Mouse (Mus musculus): Measurements from ENCODE around the gene Cnn3. TPM values are rescaled to one million over a fixed set of nuclear protein-coding genes. Genes with fewer than 3 reads are reported as not detected.

Gene Cnn3
- total and polyA plus RNA-seq, 3 experiments: 37.8 to 45.4 (median 40.2) TPM

DNA sequence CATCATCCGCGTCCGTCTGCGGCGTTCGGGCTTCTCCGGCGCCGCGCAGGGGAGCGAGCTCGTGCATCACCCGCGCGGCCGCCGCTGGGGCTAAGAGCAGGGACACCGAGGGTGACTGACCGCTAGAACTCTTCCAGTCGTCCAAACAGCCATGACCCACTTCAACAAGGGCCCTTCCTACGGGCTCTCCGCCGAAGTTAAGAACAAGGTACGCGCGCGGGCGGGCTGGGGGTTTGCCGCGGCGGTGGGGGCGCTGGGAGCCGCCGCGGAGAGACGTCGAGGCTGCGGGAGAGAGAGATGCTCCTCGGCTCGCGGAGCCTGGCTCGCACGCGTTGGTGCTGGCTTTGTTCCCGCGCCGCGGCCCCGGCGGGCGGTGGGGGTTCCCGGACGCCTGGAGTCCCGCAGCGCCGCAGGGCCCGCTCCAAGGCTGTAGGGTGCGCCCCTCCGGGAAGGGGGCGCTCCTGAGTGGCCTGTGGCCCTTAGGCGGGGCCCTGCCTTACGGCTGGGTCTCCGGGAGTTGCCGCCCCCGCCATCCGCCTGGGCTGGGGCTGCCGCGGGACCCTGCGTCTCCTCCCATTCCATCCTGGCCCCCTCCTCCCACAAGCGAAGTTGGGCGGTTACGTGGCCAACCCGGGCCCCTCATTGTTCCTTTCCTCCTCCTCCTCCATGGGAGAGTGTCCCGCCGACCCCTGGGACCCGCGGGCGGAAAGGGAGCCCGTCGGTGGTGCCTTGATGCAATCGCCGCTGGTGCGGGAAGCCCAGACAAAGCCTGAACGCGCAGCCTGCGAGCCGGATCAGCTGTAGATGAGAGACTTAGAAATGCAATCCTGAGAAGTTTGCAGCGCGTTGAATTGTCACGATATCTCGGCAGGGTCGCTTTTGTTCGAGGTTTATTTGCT, 573 bp downstream of the Cnn3 start:
- peak overlapping the region; percentile 98 for H3K27ac ChIP-seq

DNA sequence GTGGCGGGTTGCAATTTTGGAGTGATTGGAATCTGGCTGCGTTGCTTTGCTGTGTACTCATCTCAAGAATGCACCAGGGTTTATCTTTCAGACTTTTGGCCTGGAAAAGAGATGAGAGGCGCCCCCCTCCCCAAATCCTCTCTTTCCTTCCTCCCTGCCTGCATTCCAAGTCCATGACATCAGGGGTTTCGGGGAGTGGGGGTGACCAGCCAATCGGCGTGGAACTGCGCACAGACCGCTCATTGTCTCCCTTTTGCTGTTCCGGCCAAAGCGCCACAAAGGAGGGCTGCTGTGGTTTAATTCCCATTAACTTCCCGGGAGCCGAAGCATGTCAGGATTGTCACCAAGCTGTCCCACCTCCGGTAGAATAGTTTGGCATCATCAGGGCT, 1.2 kb downstream of the Cnn3 start:
- intact Hi-C loops (cut with DNase I): loop anchor here (2.0 to 5.0 kb wide), 3 partner anchors 13 to 120 kb away; no protein-coding TSS in a partner anchor
- H3K9ac ChIP-seq (ENCODE audit: low read depth, low read length): peak overlapping the region; percentile 99
- H3K79me2 ChIP-seq (replicated peaks; ENCODE audit: control insufficient read depth, insufficient read depth, low read length): peaks cover 2% of the 10 kb centered on the region; the same call in 1 of the 2 replicates
- no peaks in the 10 kb centered on the region for H3K27me3 ChIP-seq (ENCODE audit: control insufficient read depth, insufficient read depth, low read length)
- peaks cover 3% of the 10 kb centered on the region; the same call in 1 of the 2 replicates for H3K36me3 ChIP-seq (ENCODE audit: control insufficient read depth, insufficient read depth, low read length)
- peak overlapping the region; percentile 87 for H3K4me3 ChIP-seq
- peak; percentile 76 to 79 for DNase-seq
- peaks cover 2% of the 10 kb centered on the region for H3K4me1 ChIP-seq (ENCODE audit: control insufficient read depth, insufficient read depth, low read length)
- peak; percentile 57; the same call in 1 of the 2 replicates for TF ChIP-seq POLR2A (IDR thresholded peaks at IDR 0.05; ENCODE audit: insufficient read depth, low read depth, low read length)
- no peak for TF ChIP-seq CTCF (IDR thresholded peaks at IDR 0.05)
- H3K27ac ChIP-seq: peak overlapping the region; percentile 98
- WGBS: 3% methylated on average over 13 of the region's 13 CpGs

More for the DNA sequence above, 573 bp downstream of the Cnn3 start:
- Histone ChIP-seq H3K79me2 (replicated peaks; ENCODE audit: control insufficient read depth, insufficient read depth, low read length) (no peaks in the 10 kb centered on the region; the same call in 1 of the 2 replicates), H3K4me1 (ENCODE audit: control insufficient read depth, insufficient read depth, low read length) (peaks cover 2% of the 10 kb centered on the region), H3K9ac (ENCODE audit: low read depth, low read length) (peak overlapping the region; percentile 99), H3K27me3 (ENCODE audit: control insufficient read depth, insufficient read depth, low read length) (no peaks in the 10 kb centered on the region), H3K36me3 (ENCODE audit: control insufficient read depth, insufficient read depth, low read length) (peaks cover 3% of the 10 kb centered on the region; the same call in 1 of the 2 replicates), H3K4me3 (peak overlapping the region; percentile 87)
- DNase-seq: peak; percentile 89 to 90
- intact Hi-C loops (cut with DNase I): loop anchor here (2.0 to 5.0 kb wide), 3 partner anchors 14 to 120 kb away; no protein-coding TSS in a partner anchor
- WGBS: 1% methylated on average over 90 of the region's 93 CpGs
- TF ChIP-seq POLR2A (IDR thresholded peaks at IDR 0.05; ENCODE audit: insufficient read depth, low read depth, low read length) (no peak; the same call in 1 of the 2 replicates), CTCF (IDR thresholded peaks at IDR 0.05) (peak; percentile 89), EP300 (IDR thresholded peaks at IDR 0.05; ENCODE audit: insufficient read depth, low read depth, low read length) (0 out of 2 replicates have a peak, but pooled peaks have one; percentile 48)

DNA sequence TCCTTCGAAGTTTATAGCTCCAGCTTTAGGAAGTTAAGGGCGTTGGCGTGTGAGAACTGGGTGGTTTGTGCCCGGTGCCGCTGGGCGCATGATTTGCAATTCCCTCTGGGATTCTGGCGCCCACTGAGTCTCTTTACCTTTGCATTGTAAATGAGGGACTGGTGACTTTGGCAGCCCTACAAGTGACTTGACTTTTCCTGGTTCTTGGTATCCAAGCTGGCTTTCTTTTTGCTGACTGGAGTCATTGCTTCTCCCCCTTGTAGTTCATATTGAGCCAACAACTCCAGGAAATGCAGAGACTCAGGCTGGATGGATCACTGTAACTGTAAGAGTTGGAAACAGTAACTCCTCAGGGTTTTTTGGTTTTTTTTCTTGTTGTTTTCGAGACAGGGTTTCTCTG, 1.9 kb downstream of the Cnn3 start:
- Histone ChIP-seq H3K4me1 (ENCODE audit: control insufficient read depth, insufficient read depth, low read length) (peaks cover 2% of the 10 kb centered on the region), H3K4me3 (peak overlapping the region; percentile 87), H3K27me3 (ENCODE audit: control insufficient read depth, insufficient read depth, low read length) (no peaks in the 10 kb centered on the region), H3K27ac (peak overlapping the region; percentile 98), H3K9ac (ENCODE audit: low read depth, low read length) (peak overlapping the region; percentile 50), H3K36me3 (ENCODE audit: control insufficient read depth, insufficient read depth, low read length) (peaks cover 3% of the 10 kb centered on the region; the same call in 1 of the 2 replicates), H3K79me2 (replicated peaks; ENCODE audit: control insufficient read depth, insufficient read depth, low read length) (peaks cover 3% of the 10 kb centered on the region; the same call in 1 of the 2 replicates)
- 24% methylated on average over 8 of the region's 8 CpGs for WGBS
- peak; percentile 38 to 41 for DNase-seq
- TF ChIP-seq POLR2A (IDR thresholded peaks at IDR 0.05; ENCODE audit: insufficient read depth, low read depth, low read length): no peak
- TF ChIP-seq EP300 (IDR thresholded peaks at IDR 0.05; ENCODE audit: insufficient read depth, low read depth, low read length): no peak
- TF ChIP-seq CTCF (IDR thresholded peaks at IDR 0.05): no peak
- intact Hi-C loops (cut with DNase I): loop anchor here (5.0 kb wide), 1 partner anchor 121 kb away; no protein-coding TSS in a partner anchor

DNA sequence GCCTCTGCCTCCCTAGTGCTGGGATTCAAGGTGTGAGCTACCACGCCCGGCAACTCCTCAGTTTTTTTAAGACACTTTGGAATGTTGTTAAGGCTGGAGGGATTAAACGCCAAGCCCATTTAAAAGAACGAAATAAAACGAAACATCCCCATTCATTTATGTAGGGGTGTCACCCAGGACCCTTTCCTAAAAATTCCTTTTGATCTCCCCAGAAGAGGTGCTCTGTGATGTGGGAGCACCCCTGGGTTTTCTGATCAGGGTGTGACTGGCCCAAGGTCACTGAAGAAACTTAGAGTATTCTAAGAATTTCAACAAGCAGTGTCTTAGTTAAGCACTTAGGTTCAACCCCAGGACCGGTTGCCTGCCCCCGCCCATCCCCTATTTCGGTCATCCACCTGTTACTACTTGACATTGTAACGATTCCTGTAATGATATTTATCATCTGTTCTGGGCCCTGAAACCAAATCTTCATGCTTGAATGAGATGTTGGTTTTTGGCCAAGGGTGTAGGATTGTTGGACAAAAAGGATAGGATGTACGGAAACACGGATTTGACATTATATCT, 2.5 kb downstream of the Cnn3 start:
- H3K36me3 ChIP-seq (ENCODE audit: control insufficient read depth, insufficient read depth, low read length): peaks cover 3% of the 10 kb centered on the region; the same call in 1 of the 2 replicates
- no peak overlapping the region for H3K9ac ChIP-seq (ENCODE audit: low read depth, low read length)
- peak overlapping the region; percentile 98 for H3K27ac ChIP-seq
- H3K27me3 ChIP-seq (ENCODE audit: control insufficient read depth, insufficient read depth, low read length): no peaks in the 10 kb centered on the region
- intact Hi-C loops (cut with DNase I): loop anchor here (5.0 kb wide), 1 partner anchor 121 kb away; no protein-coding TSS in a partner anchor
- H3K4me1 ChIP-seq (ENCODE audit: control insufficient read depth, insufficient read depth, low read length): peaks cover 3% of the 10 kb centered on the region
- peaks cover 3% of the 10 kb centered on the region; the same call in 1 of the 2 replicates for H3K79me2 ChIP-seq (replicated peaks; ENCODE audit: control insufficient read depth, insufficient read depth, low read length)
- peak overlapping the region; percentile 87; the same call in 1 of the 2 replicates for H3K4me3 ChIP-seq
- TF ChIP-seq CTCF (IDR thresholded peaks at IDR 0.05) (no peak), EP300 (IDR thresholded peaks at IDR 0.05; ENCODE audit: insufficient read depth, low read depth, low read length) (no peak), POLR2A (IDR thresholded peaks at IDR 0.05; ENCODE audit: insufficient read depth, low read depth, low read length) (no peak)
- DNase-seq: no peak
- 51% methylated on average over 11 of the region's 11 CpGs for WGBS

DNA sequence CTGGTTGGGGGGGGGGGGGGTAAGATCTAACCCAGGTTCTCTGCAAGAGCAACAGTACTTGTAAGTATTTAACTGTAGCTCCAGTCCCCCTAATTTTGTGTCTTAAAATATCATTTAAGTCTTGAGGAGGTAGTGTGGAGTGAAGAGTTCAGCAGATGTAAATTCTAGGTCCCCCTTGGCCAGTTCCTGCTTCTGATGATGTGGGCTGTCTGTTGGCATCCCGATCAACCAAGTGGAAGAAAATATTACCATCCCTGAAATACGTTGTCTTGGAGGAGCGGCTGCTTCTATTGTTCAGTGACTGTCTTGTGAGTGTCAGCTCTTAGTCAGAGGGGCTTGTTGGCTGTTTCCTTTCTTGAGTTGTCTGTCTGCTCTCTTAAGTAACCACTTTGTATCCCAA, 3.2 kb downstream of the Cnn3 start:
- WGBS: 33% methylated on average over 3 of the region's 3 CpGs
- H3K4me1 ChIP-seq (ENCODE audit: control insufficient read depth, insufficient read depth, low read length): peaks cover 8% of the 10 kb centered on the region
- intact Hi-C loops (cut with DNase I): loop anchor here (5.0 kb wide), 1 partner anchor 122 kb away; no protein-coding TSS in a partner anchor
- TF ChIP-seq POLR2A (IDR thresholded peaks at IDR 0.05; ENCODE audit: insufficient read depth, low read depth, low read length) (no peak), CTCF (IDR thresholded peaks at IDR 0.05) (no peak), EP300 (IDR thresholded peaks at IDR 0.05; ENCODE audit: insufficient read depth, low read depth, low read length) (no peak)
- peaks cover 3% of the 10 kb centered on the region; the same call in 1 of the 2 replicates for H3K36me3 ChIP-seq (ENCODE audit: control insufficient read depth, insufficient read depth, low read length)
- H3K79me2 ChIP-seq (replicated peaks; ENCODE audit: control insufficient read depth, insufficient read depth, low read length): peaks cover 3% of the 10 kb centered on the region; the same call in 1 of the 2 replicates
- DNase-seq: no peak
- no peak overlapping the region for H3K4me3 ChIP-seq
- H3K27ac ChIP-seq: no peak overlapping the region; the same call in 1 of the 2 replicates
- H3K27me3 ChIP-seq (ENCODE audit: control insufficient read depth, insufficient read depth, low read length): no peaks in the 10 kb centered on the region
- H3K9ac ChIP-seq (ENCODE audit: low read depth, low read length): no peak overlapping the region
